5 mouse cellular contexts compared by ENCODE assay signal in the genomic region with DNA sequence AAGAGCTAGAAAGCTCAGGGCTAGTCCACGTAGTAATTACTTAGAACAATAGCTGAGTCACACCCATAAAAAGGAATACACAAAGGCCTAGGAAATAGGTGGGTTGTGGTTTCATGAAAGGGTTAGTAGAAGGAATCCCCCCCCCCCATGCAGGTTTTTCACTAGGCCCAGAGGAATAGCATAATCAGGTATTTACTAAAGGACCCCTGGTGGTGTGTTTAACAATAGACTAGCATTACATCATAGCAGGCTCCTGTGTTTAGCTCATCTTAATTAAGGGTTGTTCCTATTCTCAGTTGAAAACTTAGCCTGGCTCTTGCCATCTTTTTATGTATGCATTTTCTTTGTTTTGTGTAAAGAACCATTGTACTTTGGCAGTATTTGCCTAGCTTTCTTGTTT.
DNase-seq lines count a peak whose midpoint lies in the region; TF ChIP-seq lines count a peak whose summit lies in the region.
"Not testable (repeated sequence)": the region's sequence is repeated elsewhere in the genome, so short reads cannot be mapped to it uniquely, and the experiment has no call there.

No protein-coding gene starts in this region.

- TF ChIP-seq EP300 in ES-Bruce4 (IDR thresholded peaks at IDR 0.05; ENCODE audit: insufficient read depth, low read depth, low read length), result not testable (repeated sequence)

- not testable (repeated sequence) for TF ChIP-seq CTCF in ES-Bruce4 (IDR thresholded peaks at IDR 0.05; ENCODE audit: low read depth, low read length)

- in situ Hi-C loops in ES-E14 (cut with MboI; ENCODE audit: low sequenced_read_pairs in 2 of 2, unreplicated experiment in 2 of 2), result not testable (repeated sequence)

- peak; percentile 57 for DNase-seq in ES-CJ7 (ENCODE audit: low read depth, low spot score)
- peak; percentile 21 for DNase-seq in ES-E14 (ENCODE audit: low read depth, low spot score)
- peak; percentile 88 for DNase-seq in R1 (ENCODE audit: low read depth, low spot score)
- DNase-seq in ZHBTc4 (ENCODE audit: low read depth, low spot score), result peak; percentile 63

- H3K36me3 ChIP-seq in ES-Bruce4 (ENCODE audit: control insufficient read depth, insufficient read depth, low read length, poor library complexity, severe bottlenecking); ES-E14 (ENCODE audit: control insufficient read depth, insufficient read depth, low read length, poor library complexity, severe bottlenecking): not testable (repeated sequence)

- not testable (repeated sequence) for H3K4me1 ChIP-seq in ES-Bruce4 (ENCODE audit: control insufficient read depth, insufficient read depth, low read length); ES-E14 (ENCODE audit: control insufficient read depth in 2 of 2, insufficient read depth in 2 of 2, low read length in 2 of 2, poor library complexity in 1 of 2)

- not testable (repeated sequence) for H3K27me3 ChIP-seq in ES-Bruce4 (ENCODE audit: control insufficient read depth, insufficient read depth, low read length, poor library complexity, severe bottlenecking)

- H3K27ac ChIP-seq in ES-Bruce4 (ENCODE audit: insufficient read depth, low read length), result peak overlapping the region; percentile 59; the same call in 1 of the 2 replicates
- not testable (repeated sequence) for H3K27ac ChIP-seq in ES-E14 (ENCODE audit: insufficient read depth, low read depth, low read length, poor library complexity, severe bottlenecking)

- H3K9ac ChIP-seq in ES-Bruce4 (ENCODE audit: low read depth, poor library complexity, severe bottlenecking); ES-E14 (ENCODE audit: insufficient read depth, low read depth, low read length, poor library complexity, severe bottlenecking): not testable (repeated sequence)

- TF ChIP-seq POLR2A in ES-Bruce4 (IDR thresholded peaks at IDR 0.05; ENCODE audit: insufficient read depth, low read length), result not testable (repeated sequence)

- not testable (repeated sequence) for H3K4me3 ChIP-seq in ES-Bruce4 (ENCODE audit: low read depth, low read length); ES-E14 (ENCODE audit: insufficient read depth in 1 of 2, low read depth in 1 of 2, low read length in 2 of 2, poor library complexity in 1 of 2, severe bottlenecking in 1 of 2)

- H3K9me3 ChIP-seq in ES-Bruce4 (replicated peaks; ENCODE audit: control insufficient read depth, insufficient read depth, low read length, poor library complexity, severe bottlenecking); ES-E14 (ENCODE audit: control insufficient read depth, insufficient read depth, low read depth, low read length): not testable (repeated sequence)

Comparison
In these comparisons a context has a peak if more than half of its experiments do, and no peak if none do; other contexts are left out.
1. DNase-seq: peak in every context shown above with its lines; median percentile 88 in R1; 63 in ZHBTc4; 57 in ES-CJ7; 21 in ES-E14.